Mouse (Mus musculus) olfactory bulb, adult 2 months (tissue): ENCODE measurements at regions not wholly inside any gene's neighbourhood (a gene's known extent, or its start where the extent isn't known, plus 50 kb on each side); places are given as distances from the start of the nearest gene placed in this dataset.

Source experiments
- CTCF ChIP-seq: fragments of 200-500 bp; IDR thresholded peaks from 2 replicates; pipeline ENCODE4 v1.5.1; 2012; ENCODE audit warnings: low read depth, mild to moderate bottlenecking, low read length, moderate library complexity; ENCODE audit not compliant: insufficient read depth
- POLR2A ChIP-seq: fragments of 200-500 bp; IDR thresholded peaks from 2 replicates; pipeline ENCODE4 v1.6.1; 2012; ENCODE audit warnings: mild to moderate bottlenecking, low read depth, low read length, moderate library complexity; ENCODE audit not compliant: insufficient read depth

- TF ChIP-seq POLR2A (no peak), CTCF (no peak)
Measured at GRCm38 (mm10) chr13:98551471-98552020, 59.7 kb upstream of the Gm10320 start.
